Mouse (Mus musculus) urinary bladder, postnatal 25 days (tissue): ENCODE data around the gene Olfr1111.
"Not testable (repeated sequence)": the region's sequence is repeated elsewhere in the genome, so short reads cannot be mapped to it uniquely, and the experiment has no call there.

Source experiments
- DNase-seq: peaks from one replicate; pipeline ENCODE4 v3.0.0; 2022; ENCODE audit warnings: low spot score

The Olfr1111 gene

GRCm38 (mm10) chr2:87152524-87152923, at the start of gene Olfr1111:
Gene Olfr1111 (minus strand): TSS chr2:87152624.
- DNase-seq, result no peak

- no peak for DNase-seq
Observed at GRCm38 (mm10) chr2:87187498-87187897, 35.1 kb upstream of the Olfr1111 start, which contains the start of gene Olfr1112. Gene Olfr1112 (plus strand): TSS chr2:87187798.

- DNase-seq, result not testable (repeated sequence)
Observed at GRCm38 (mm10) chr2:87167731-87168130, 15.3 kb upstream of the Olfr1111 start.

GRCm38 (mm10) chr2:87140200-87140599, 12.2 kb downstream of the Olfr1111 start, which contains the start of gene Olfr1110:
Gene Olfr1110 (minus strand): TSS chr2:87140300.
- DNase-seq, result no peak

- DNase-seq, result no peak
Observed at GRCm38 (mm10) chr2:87114467-87114866, 38.0 kb downstream of the Olfr1111 start, which contains the start of gene Olfr259. Gene Olfr259 (minus strand): TSS chr2:87114567.
